Mouse (Mus musculus): ENCODE measurements around the gene Znrd1. TPM values are rescaled to one million over a fixed set of nuclear protein-coding genes. Genes with fewer than 3 reads are reported as not detected.

Gene Znrd1
- total and polyA plus RNA-seq, 3 experiments = 26.4 to 38.2 TPM; not detected in 1

- H3K4me1 ChIP-seq (ENCODE audit: control insufficient read depth in 1 of 2, insufficient read depth in 2 of 2, low read length in 2 of 2) = no peaks in the 10 kb centered on the region
- no peak overlapping the region for H3K4me3 ChIP-seq (ENCODE audit: control insufficient read depth in 1 of 2, insufficient read depth in 1 of 2, low read depth in 2 of 2, low read length in 2 of 2)
- H3K79me2 ChIP-seq (ENCODE audit: control insufficient read depth, insufficient read depth, low read length, poor library complexity) = no peaks in the 10 kb centered on the region
- no peaks in the 10 kb centered on the region for H3K9me3 ChIP-seq (replicated peaks; ENCODE audit: insufficient read depth, low read length)
- no peak overlapping the region for H3K9ac ChIP-seq (ENCODE audit: control insufficient read depth, low read depth, low read length, poor library complexity, severe bottlenecking)
- peaks cover 0 to 6% of the 10 kb centered on the region in 2 experiments; a peak in 2 of 4 replicates for H3K27me3 ChIP-seq (ENCODE audit: control insufficient read depth in 1 of 2, insufficient read depth in 2 of 2, low read length in 2 of 2)
- TF ChIP-seq TCF12 (IDR thresholded peaks at IDR 0.05; ENCODE audit: low read depth, low read length) (no peak), POLR2AphosphoS2 (IDR thresholded peaks at IDR 0.05; ENCODE audit: low read length) (no peak)
- no peaks in the 10 kb centered on the region for H3K36me3 ChIP-seq (ENCODE audit: control insufficient read depth in 1 of 2, insufficient read depth in 2 of 2, low read length in 2 of 2)
- H3K27ac ChIP-seq (ENCODE audit: control insufficient read depth, low read depth, low read length) = no peak overlapping the region
- DNase-seq (ENCODE audit: low read depth, low spot score) = no peak
Observed at GRCm38 (mm10) chr17:36972791-36973190, 14.4 kb upstream of the Znrd1 start.

- no peak overlapping the region for H3K4me3 ChIP-seq (ENCODE audit: control insufficient read depth in 1 of 2, insufficient read depth in 1 of 2, low read depth in 2 of 2, low read length in 2 of 2)
- no peak overlapping the region for H3K9ac ChIP-seq (ENCODE audit: control insufficient read depth, low read depth, low read length, poor library complexity, severe bottlenecking)
- no peak overlapping the region for H3K27ac ChIP-seq (ENCODE audit: control insufficient read depth, low read depth, low read length)
- no peaks in the 10 kb centered on the region for H3K36me3 ChIP-seq (ENCODE audit: control insufficient read depth in 1 of 2, insufficient read depth in 2 of 2, low read length in 2 of 2)
- no peaks in the 10 kb centered on the region for H3K4me1 ChIP-seq (ENCODE audit: control insufficient read depth in 1 of 2, insufficient read depth in 2 of 2, low read length in 2 of 2)
- H3K79me2 ChIP-seq (ENCODE audit: control insufficient read depth, insufficient read depth, low read length, poor library complexity) = no peaks in the 10 kb centered on the region
- no peaks in the 10 kb centered on the region for H3K9me3 ChIP-seq (replicated peaks; ENCODE audit: insufficient read depth, low read length)
- no peak for TF ChIP-seq POLR2AphosphoS2 (IDR thresholded peaks at IDR 0.05; ENCODE audit: low read length)
- no peak for TF ChIP-seq RAD21 (IDR thresholded peaks at IDR 0.05; ENCODE audit: low read depth, low read length)
- TF ChIP-seq SMC3 (IDR thresholded peaks at IDR 0.05; ENCODE audit: low read depth, low read length) = no peak
- TF ChIP-seq MAFK (IDR thresholded peaks at IDR 0.05; ENCODE audit: borderline replicate concordance, low read depth, low read length) = no peak
- no peak for TF ChIP-seq ETS1 (IDR thresholded peaks at IDR 0.05; ENCODE audit: low read depth, low read length)
- no peak for TF ChIP-seq MXI1 (IDR thresholded peaks at IDR 0.05; ENCODE audit: low read depth, low read length)
- TF ChIP-seq SIN3A (IDR thresholded peaks at IDR 0.05; ENCODE audit: low read length) = no peak
- no peak for TF ChIP-seq ZC3H11A (IDR thresholded peaks at IDR 0.05; ENCODE audit: low read depth, low read length)
- TF ChIP-seq CHD1 (IDR thresholded peaks at IDR 0.05; ENCODE audit: low read depth, low read length) = no peak
- TF ChIP-seq NELFE (IDR thresholded peaks at IDR 0.05; ENCODE audit: low read depth, low read length) = no peak
- TF ChIP-seq KAT2A (conservative IDR thresholded peaks at IDR 0.05; ENCODE audit: low read depth, low read length) = no peak
- TF ChIP-seq ZKSCAN1 (IDR thresholded peaks at IDR 0.05; ENCODE audit: low read depth, low read length) = no peak
- no peak for TF ChIP-seq UBTF (IDR thresholded peaks at IDR 0.05; ENCODE audit: borderline replicate concordance, insufficient read depth, low read depth, low read length)
- TF ChIP-seq MYB (IDR thresholded peaks at IDR 0.05; ENCODE audit: low read depth, low read length) = no peak
- no peak for TF ChIP-seq EP300 (IDR thresholded peaks at IDR 0.05; ENCODE audit: low read depth in 1 of 2, low read length in 2 of 2)
- no peak for TF ChIP-seq TCF12 (IDR thresholded peaks at IDR 0.05; ENCODE audit: low read depth, low read length)
- TF ChIP-seq CTCF (IDR thresholded peaks at IDR 0.05 in 2 of 3, conservative IDR thresholded peaks at IDR 0.05 in 1 of 3; ENCODE audit: control insufficient read depth in 1 of 3, insufficient read depth in 1 of 3, low read depth in 2 of 3, low read length in 3 of 3, poor library complexity in 1 of 3, severe bottlenecking in 1 of 3) = no peak
- TF ChIP-seq USF1 (IDR thresholded peaks at IDR 0.05; ENCODE audit: low read depth, low read length) = no peak
- no peak for TF ChIP-seq MAX (IDR thresholded peaks at IDR 0.05; ENCODE audit: low read length)
- H3K27me3 ChIP-seq (ENCODE audit: control insufficient read depth in 1 of 2, insufficient read depth in 2 of 2, low read length in 2 of 2) = peaks cover 0 to 3% of the 10 kb centered on the region in 2 experiments; a peak in 1 of 4 replicates
- DNase-seq (ENCODE audit: low read depth, low spot score) = no peak
Observed at GRCm38 (mm10) chr17:36971172-36971850, 13.0 kb upstream of the Znrd1 start.
